Mouse (Mus musculus) midbrain, embryonic 16.5 days (tissue): ENCODE measurements around the gene Mertk. TPM values are rescaled to one million over a fixed set of nuclear protein-coding genes. Genes with fewer than 3 reads are reported as not detected.

ENCODE experiments used
- ATAC-seq: fragments of 200-750 bp; cut with Nextera tagmentation; 2 replicates; pipeline ENCODE4 v1.8.0; 2017; ENCODE audit warnings: moderate TSS enrichment
- H3K27ac ChIP-seq: fragments of 300-500 bp; sonication (generic); 2 replicates; pipeline ENCODE4 v1.5.1; 2014; ENCODE audit warnings: mild to moderate bottlenecking, low read length, mixed read lengths
- H3K27me3 ChIP-seq: fragments of 300-500 bp; sonication (generic); 2 replicates; pipeline ENCODE4 v1.6.1; 2014; ENCODE audit warnings: low read depth, low read length, mixed read lengths; ENCODE audit not compliant: control insufficient read depth, insufficient read depth
- H3K36me3 ChIP-seq: fragments of 300-500 bp; sonication (generic); 2 replicates; pipeline ENCODE4 v1.6.1; 2014; ENCODE audit warnings: mild to moderate bottlenecking, low read length, moderate library complexity, mixed read lengths; ENCODE audit not compliant: control insufficient read depth, insufficient read depth
- H3K4me1 ChIP-seq: fragments of 300-500 bp; sonication (generic); 2 replicates; pipeline ENCODE4 v1.6.1; 2014; ENCODE audit warnings: mild to moderate bottlenecking, low read length, mixed read lengths; ENCODE audit not compliant: control insufficient read depth, insufficient read depth
- H3K4me2 ChIP-seq: fragments of 300-500 bp; sonication (generic); 2 replicates; pipeline ENCODE4 v1.6.1; 2014; ENCODE audit warnings: mild to moderate bottlenecking, low read length, mixed read lengths
- H3K4me3 ChIP-seq: fragments of 300-500 bp; sonication (generic); 2 replicates; pipeline ENCODE4 v1.5.1; 2014; ENCODE audit warnings: low read depth, mild to moderate bottlenecking, low read length, moderate library complexity, mixed read lengths
- H3K9ac ChIP-seq: fragments of 300-500 bp; sonication (generic); 2 replicates; pipeline ENCODE4 v1.6.1; 2014; ENCODE audit warnings: low read depth, low read length, mixed read lengths
- H3K9me3 ChIP-seq: fragments of 300-500 bp; sonication (generic); replicated peaks from 2 replicates; pipeline ENCODE4 v1.6.1; 2014; ENCODE audit warnings: mild to moderate bottlenecking, low read length, mixed read lengths; ENCODE audit not compliant: control insufficient read depth, poor library complexity, severe bottlenecking
- WGBS: fragments of 180-500 bp; shearing (Covaris S2); extraction: QIAGEN DNeasy Blood & Tissue Kit; methylation state at CpG from one replicate; pipeline ENCODE4 v1.1.7; 2014; 5-methylcytosine and 5-hydroxymethylcytosine counted together
- polyA plus RNA-seq: library from polyadenylated mRNA; unstranded; fragments of >200 nt; fragmentation: Nextera tagmentation; extraction: Ambion mirVana; gene quantifications from 2 replicates; pipeline ENCODE4 v1.2.1, GENCODE M21; 2015

The Mertk gene
- polyA plus RNA-seq, 1 experiment from 2014 or later, result 1.9 TPM

GRCm38 (mm10) chr2:128787805-128788204, 89.0 kb downstream of the Mertk start:
- no peaks in the 10 kb centered on the region for H3K9me3 ChIP-seq
- H3K27ac ChIP-seq, result no peak overlapping the region
- no peak overlapping the region for H3K9ac ChIP-seq
- ATAC-seq, result no peak
- no peak overlapping the region for H3K4me2 ChIP-seq
- WGBS, result 87% methylated on average over 3 of the region's 3 CpGs
- no peaks in the 10 kb centered on the region for H3K27me3 ChIP-seq
- H3K4me1 ChIP-seq, result no peaks in the 10 kb centered on the region
- H3K36me3 ChIP-seq, result no peaks in the 10 kb centered on the region
- no peak overlapping the region for H3K4me3 ChIP-seq

DNA sequence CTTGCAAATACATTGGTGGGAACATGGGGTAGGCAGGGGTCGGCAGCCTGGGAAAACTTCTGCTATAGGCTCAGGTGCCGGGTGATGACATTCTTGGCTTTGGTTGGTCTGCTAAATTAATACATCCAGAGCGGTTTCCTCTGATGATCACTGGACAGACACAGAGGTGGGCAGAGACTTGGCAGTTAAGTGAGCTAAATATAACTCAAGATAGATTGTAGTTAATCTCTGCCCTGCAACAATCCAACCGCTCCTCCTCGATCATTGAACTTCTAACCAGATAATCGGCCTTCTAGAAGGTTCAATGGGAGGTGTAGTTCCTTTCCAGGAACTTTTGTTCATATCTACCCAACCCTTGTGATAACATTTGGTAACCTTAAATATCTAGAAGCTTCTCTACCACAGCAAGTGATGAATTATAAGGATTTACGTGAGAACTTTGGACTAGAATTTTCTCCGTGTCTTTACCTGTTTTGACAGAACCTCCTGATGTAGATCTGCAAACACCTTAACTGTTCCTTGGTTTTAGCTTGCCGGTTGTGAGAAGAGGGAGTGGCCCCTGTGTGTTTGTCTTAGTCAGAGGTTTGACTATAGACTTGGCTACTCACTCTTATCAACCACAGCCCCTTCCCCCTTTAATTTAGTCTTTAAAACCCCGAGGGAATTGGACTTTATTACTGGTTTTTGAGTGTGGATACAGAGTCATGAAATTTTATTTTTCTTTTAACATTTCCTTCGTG, 92.3 kb downstream of the Mertk start:
- Histone ChIP-seq H3K36me3 (no peaks in the 10 kb centered on the region), H3K4me2 (no peak overlapping the region), H3K9me3 (no peaks in the 10 kb centered on the region), H3K27me3 (no peaks in the 10 kb centered on the region), H3K4me3 (no peak overlapping the region), H3K4me1 (no peaks in the 10 kb centered on the region), H3K27ac (no peak overlapping the region), H3K9ac (no peak overlapping the region)
- 89% methylated on average over 11 of the region's 11 CpGs for WGBS
- no peak for ATAC-seq

GRCm38 (mm10) chr2:128793958-128794357, 95.2 kb downstream of the Mertk start:
- Histone ChIP-seq H3K4me1 (no peaks in the 10 kb centered on the region), H3K36me3 (no peaks in the 10 kb centered on the region), H3K4me3 (no peak overlapping the region), H3K9me3 (no peaks in the 10 kb centered on the region), H3K9ac (no peak overlapping the region), H3K27ac (no peak overlapping the region), H3K4me2 (no peak overlapping the region), H3K27me3 (no peaks in the 10 kb centered on the region)
- ATAC-seq, result no peak
- WGBS, result 72% methylated on average over 6 of the region's 6 CpGs

DNA sequence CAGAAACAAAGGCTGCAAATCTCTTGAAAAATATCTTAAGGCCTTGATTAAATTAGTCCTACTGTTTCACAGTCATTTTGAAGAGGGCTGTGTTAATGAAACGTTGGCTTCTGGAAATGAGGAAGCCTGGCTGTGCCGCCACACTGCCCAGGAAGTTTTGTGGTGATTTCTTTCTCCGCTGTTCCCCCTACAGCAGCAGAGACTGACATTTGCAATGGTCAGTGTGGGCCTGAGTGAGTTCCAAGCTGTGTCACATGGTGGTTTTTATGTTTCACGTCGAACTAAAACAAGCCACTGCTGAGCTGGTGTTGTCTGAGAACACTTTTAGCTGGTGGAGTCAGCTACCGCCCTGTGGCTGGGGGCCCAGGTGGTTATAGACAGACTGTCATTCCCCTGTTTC, 97.7 kb downstream of the Mertk start:
- Histone ChIP-seq H3K27ac (no peak overlapping the region), H3K9ac (no peak overlapping the region), H3K4me1 (no peaks in the 10 kb centered on the region), H3K36me3 (no peaks in the 10 kb centered on the region), H3K4me2 (no peak overlapping the region), H3K4me3 (no peak overlapping the region), H3K9me3 (no peaks in the 10 kb centered on the region), H3K27me3 (no peaks in the 10 kb centered on the region)
- WGBS, result 73% methylated on average over 6 of the region's 6 CpGs
- no peak for ATAC-seq

DNA sequence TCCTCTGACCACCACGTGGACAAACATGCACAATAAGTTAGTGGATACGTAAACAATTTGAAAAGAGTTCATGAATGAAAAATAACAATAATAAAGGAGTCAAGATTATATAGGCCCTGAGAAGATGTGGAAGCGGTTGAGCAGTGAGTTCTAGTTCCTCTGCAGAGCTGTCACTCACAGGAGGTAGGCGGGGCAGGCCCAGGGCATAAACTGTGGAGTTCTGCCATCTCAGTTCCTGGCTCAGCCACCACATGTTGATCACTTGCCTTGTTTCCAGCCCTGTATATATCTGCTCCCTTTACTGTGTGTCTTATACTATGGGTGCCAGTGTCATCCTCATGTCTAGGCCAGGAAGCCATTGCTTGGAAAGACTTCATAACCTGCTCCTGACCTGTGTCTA, 104.7 kb downstream of the Mertk start:
- H3K4me3 ChIP-seq, result no peak overlapping the region
- WGBS, result 90% methylated on average over 4 of the region's 4 CpGs
- no peaks in the 10 kb centered on the region for H3K9me3 ChIP-seq
- H3K4me2 ChIP-seq, result no peak overlapping the region
- H3K36me3 ChIP-seq, result no peaks in the 10 kb centered on the region
- ATAC-seq, result no peak
- H3K27ac ChIP-seq, result no peak overlapping the region
- H3K9ac ChIP-seq, result no peak overlapping the region
- H3K27me3 ChIP-seq, result no peaks in the 10 kb centered on the region
- no peaks in the 10 kb centered on the region for H3K4me1 ChIP-seq

DNA sequence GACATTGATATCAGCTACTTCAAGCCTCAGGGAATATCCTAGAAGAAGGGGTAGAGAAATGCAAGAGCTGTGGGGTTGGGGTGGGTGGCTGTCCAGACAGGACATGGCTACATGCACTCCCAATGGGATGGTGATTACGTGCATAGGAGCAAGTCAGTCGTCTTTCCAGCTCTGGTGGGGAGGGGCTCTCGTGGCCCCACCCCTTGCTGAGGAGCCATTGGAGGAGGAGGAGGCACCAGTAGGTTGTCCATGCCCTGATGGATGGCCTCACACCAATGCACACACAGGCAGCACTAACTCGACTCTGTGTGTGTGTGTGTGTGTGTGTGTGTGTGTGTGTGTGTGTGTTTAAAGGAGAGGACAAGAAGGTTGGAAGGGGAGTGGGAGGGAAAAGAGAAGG, 106.6 kb downstream of the Mertk start:
- no peak overlapping the region for H3K4me3 ChIP-seq
- no peaks in the 10 kb centered on the region for H3K36me3 ChIP-seq
- H3K27me3 ChIP-seq, result no peaks in the 10 kb centered on the region
- no peak overlapping the region for H3K4me2 ChIP-seq
- H3K9ac ChIP-seq, result no peak overlapping the region
- no peak overlapping the region for H3K27ac ChIP-seq
- WGBS, result 75% methylated on average over 4 of the region's 4 CpGs
- no peak for ATAC-seq
- no peaks in the 10 kb centered on the region for H3K4me1 ChIP-seq
- H3K9me3 ChIP-seq, result no peaks in the 10 kb centered on the region

DNA sequence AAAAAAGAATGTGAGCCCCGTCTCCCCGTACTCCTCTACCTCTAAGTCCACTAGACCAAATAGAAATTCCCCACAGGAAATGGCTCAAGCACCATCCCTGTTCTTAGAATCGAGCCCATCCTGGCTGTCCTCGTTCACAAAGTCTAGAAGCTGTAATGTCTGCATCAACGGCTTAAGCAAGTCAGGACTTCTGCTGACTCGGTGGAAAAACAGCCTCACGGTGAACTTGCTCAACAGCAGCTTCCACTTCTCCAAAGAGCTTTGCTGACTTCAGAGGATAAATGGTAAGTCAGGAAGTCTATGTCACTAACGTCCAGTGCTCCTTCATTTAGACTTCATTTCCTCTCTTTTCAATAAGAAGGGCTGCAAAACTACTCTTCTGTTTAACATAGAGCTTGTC, 107.8 kb downstream of the Mertk start:
- Histone ChIP-seq H3K36me3 (no peaks in the 10 kb centered on the region), H3K27me3 (no peaks in the 10 kb centered on the region), H3K4me3 (no peak overlapping the region), H3K27ac (no peak overlapping the region), H3K9ac (no peak overlapping the region), H3K4me1 (no peaks in the 10 kb centered on the region), H3K9me3 (no peaks in the 10 kb centered on the region), H3K4me2 (no peak overlapping the region)
- ATAC-seq, result no peak
- WGBS, result 75% methylated on average over 8 of the region's 8 CpGs

DNA sequence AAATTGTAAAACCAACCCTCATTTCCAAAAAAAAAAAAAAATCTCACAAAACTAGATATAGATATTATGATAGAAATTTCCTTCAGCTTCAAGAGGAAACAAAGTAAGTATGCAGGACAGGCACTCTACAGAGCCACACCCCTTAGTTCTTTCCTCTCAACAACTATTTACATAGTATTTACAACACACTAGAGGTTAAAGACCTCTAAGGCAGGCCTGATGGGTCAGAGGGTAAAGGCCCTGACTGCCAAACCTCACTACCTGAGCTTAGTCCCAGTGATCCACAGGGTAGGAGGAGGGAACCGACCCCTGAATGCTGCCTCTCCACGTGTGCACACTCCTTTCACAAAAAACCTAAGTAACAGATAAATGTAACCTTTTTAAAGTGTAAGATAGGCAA, 114.0 kb downstream of the Mertk start:
- WGBS, result 34% methylated on average over 2 of the region's 2 CpGs
- Histone ChIP-seq H3K4me3 (no peak overlapping the region), H3K36me3 (no peaks in the 10 kb centered on the region), H3K9ac (no peak overlapping the region), H3K4me2 (no peak overlapping the region), H3K9me3 (no peaks in the 10 kb centered on the region), H3K27me3 (no peaks in the 10 kb centered on the region), H3K4me1 (peaks cover 3% of the 10 kb centered on the region), H3K27ac (no peak overlapping the region)
- ATAC-seq, result no peak

GRCm38 (mm10) chr2:128816311-128816710, 117.6 kb downstream of the Mertk start:
- Histone ChIP-seq H3K27ac (no peak overlapping the region), H3K4me3 (no peak overlapping the region), H3K9me3 (no peaks in the 10 kb centered on the region), H3K36me3 (no peaks in the 10 kb centered on the region), H3K9ac (no peak overlapping the region), H3K4me1 (peaks cover 16% of the 10 kb centered on the region), H3K4me2 (no peak overlapping the region), H3K27me3 (no peaks in the 10 kb centered on the region)
- WGBS, result 80% methylated on average over 1 of the region's 1 CpGs
- no peak for ATAC-seq
